Mouse (Mus musculus) stomach, postnatal 0 days (tissue): ENCODE data around the gene Ptprc. TPM values are rescaled to one million over a fixed set of nuclear protein-coding genes. Genes with fewer than 3 reads are reported as not detected.
A peak's percentile ranks its signal among the peaks of the same experiment; 100 is the strongest.

Source experiments
- ATAC-seq: fragments of 200-750 bp; cut with Nextera tagmentation; 2 replicates; pipeline ENCODE4 v1.8.0; 2017; ENCODE audit not compliant: low FRiP score, low TSS enrichment
- DNase-seq: peaks from one replicate; pipeline ENCODE4 v3.0.0-alpha.2; 2016; ENCODE audit warnings: low spot score
- H3K27ac ChIP-seq: fragments of 300-500 bp; sonication (generic); replicated peaks from 2 replicates; pipeline ENCODE4 v1.5.1; 2014; ENCODE audit warnings: mild to moderate bottlenecking, control low read depth
- H3K27me3 ChIP-seq: fragments of 300-500 bp; sonication (generic); 2 replicates; pipeline ENCODE4 v1.6.1; 2014; ENCODE audit warnings: low read length; ENCODE audit not compliant: control insufficient read depth, insufficient read depth
- H3K36me3 ChIP-seq: fragments of 300-500 bp; sonication (generic); 2 replicates; pipeline ENCODE4 v1.6.1; 2014; ENCODE audit warnings: low read length, mixed read lengths; ENCODE audit not compliant: control insufficient read depth, insufficient read depth
- H3K4me1 ChIP-seq: fragments of 300-500 bp; sonication (generic); replicated peaks from 2 replicates; pipeline ENCODE4 v1.6.1; 2014; ENCODE audit warnings: antibody characterized with exemption; ENCODE audit not compliant: control insufficient read depth, insufficient read depth
- H3K4me2 ChIP-seq: fragments of 300-500 bp; sonication (generic); replicated peaks from 2 replicates; pipeline ENCODE4 v1.6.1; 2014; ENCODE audit warnings: low read depth, mild to moderate bottlenecking, control low read depth, moderate library complexity
- H3K4me3 ChIP-seq: fragments of 300-500 bp; sonication (generic); 2 replicates; pipeline ENCODE4 v1.5.1; 2014; ENCODE audit warnings: low read depth, low read length, control low read depth
- H3K9ac ChIP-seq: fragments of 300-500 bp; sonication (generic); 2 replicates; pipeline ENCODE4 v1.6.1; 2014; ENCODE audit warnings: mild to moderate bottlenecking, low read length, control low read depth, mixed read lengths
- H3K9me3 ChIP-seq: fragments of 300-500 bp; sonication (generic); 2 replicates; pipeline ENCODE4 v1.6.1; 2016; ENCODE audit warnings: low read length; ENCODE audit not compliant: control insufficient read depth
- CTCF ChIP-seq: IDR thresholded peaks from 2 replicates; pipeline ENCODE4 v1.5.1; 2016; ENCODE audit warnings: antibody characterized with exemption, low read depth, mild to moderate bottlenecking, moderate library complexity
- EP300 ChIP-seq: optimal IDR thresholded peaks from 2 replicates; pipeline ENCODE3; 2016; ENCODE audit warnings: antibody characterized with exemption
- WGBS: fragments of 180-500 bp; shearing (Covaris S2); extraction: QIAGEN DNeasy Blood & Tissue Kit; methylation state at CpG from one replicate; pipeline ENCODE4 v1.1.7; 2014; 5-methylcytosine and 5-hydroxymethylcytosine counted together
- polyA plus RNA-seq: library from polyadenylated mRNA; unstranded; fragments of >200 nt; fragmentation: Nextera tagmentation; extraction: Ambion mirVana; gene quantifications from 2 replicates; pipeline ENCODE4 v1.2.1, GENCODE M21; 2015

Ptprc gene
- polyA plus RNA-seq, 1 experiment from 2014 or later, result 2.5 TPM

GRCm38 (mm10) chr1:138083707-138084106 lies 91.8 kb downstream of the Ptprc start:
- no peak overlapping the region for H3K4me2 ChIP-seq
- H3K4me1 ChIP-seq, result no peaks in the 10 kb centered on the region
- H3K9ac ChIP-seq, result no peak overlapping the region
- H3K27me3 ChIP-seq, result no peaks in the 10 kb centered on the region
- DNase-seq, result no peak
- TF ChIP-seq EP300 (no peak), CTCF (no peak)
- H3K4me3 ChIP-seq, result no peak overlapping the region
- no peaks in the 10 kb centered on the region for H3K36me3 ChIP-seq
- no peaks in the 10 kb centered on the region for H3K9me3 ChIP-seq
- ATAC-seq, result no peak
- H3K27ac ChIP-seq, result no peak overlapping the region

GRCm38 (mm10) chr1:138080308-138080707 lies 95.2 kb downstream of the Ptprc start:
- H3K27ac ChIP-seq, result no peak overlapping the region
- ATAC-seq, result no peak
- TF ChIP-seq CTCF, result no peak
- TF ChIP-seq EP300, result no peak
- DNase-seq, result no peak
- WGBS, result 96% methylated on average over 1 of the region's 1 CpGs
- no peaks in the 10 kb centered on the region for H3K36me3 ChIP-seq
- no peaks in the 10 kb centered on the region for H3K27me3 ChIP-seq
- H3K9ac ChIP-seq, result no peak overlapping the region
- H3K9me3 ChIP-seq, result no peaks in the 10 kb centered on the region
- no peaks in the 10 kb centered on the region for H3K4me1 ChIP-seq
- no peak overlapping the region for H3K4me2 ChIP-seq
- no peak overlapping the region for H3K4me3 ChIP-seq

GRCm38 (mm10) chr1:138044196-138044945 lies 131.1 kb downstream of the Ptprc start:
- H3K27ac ChIP-seq, result no peak overlapping the region
- H3K9me3 ChIP-seq, result no peaks in the 10 kb centered on the region
- peak; percentile 91 for TF ChIP-seq CTCF
- no peak for TF ChIP-seq EP300
- DNase-seq (peak; percentile 73), ATAC-seq (peak; percentile 65; the same call in 1 of the 2 replicates)
- H3K9ac ChIP-seq, result no peak overlapping the region
- H3K4me1 ChIP-seq, result no peaks in the 10 kb centered on the region
- WGBS, result 33% methylated on average over 10 of the region's 10 CpGs
- H3K36me3 ChIP-seq, result no peaks in the 10 kb centered on the region
- no peak overlapping the region for H3K4me2 ChIP-seq
- no peak overlapping the region for H3K4me3 ChIP-seq
- H3K27me3 ChIP-seq, result no peaks in the 10 kb centered on the region

- Histone ChIP-seq H3K4me1 (no peaks in the 10 kb centered on the region), H3K27ac (no peak overlapping the region), H3K4me3 (no peak overlapping the region), H3K4me2 (no peak overlapping the region), H3K36me3 (no peaks in the 10 kb centered on the region), H3K9ac (no peak overlapping the region), H3K27me3 (no peaks in the 10 kb centered on the region), H3K9me3 (no peaks in the 10 kb centered on the region)
- no peak for TF ChIP-seq EP300
- no peak for TF ChIP-seq CTCF
- DNase-seq, result peak; percentile 18
- ATAC-seq, result no peak; the same call in 1 of the 2 replicates
- 25% methylated on average over 5 of the region's 5 CpGs for WGBS
These were observed 135.0 kb downstream of the Ptprc start for GRCm38 (mm10) chr1:138040556-138040955.

GRCm38 (mm10) chr1:138039201-138039600 lies 136.3 kb downstream of the Ptprc start:
- no peak overlapping the region for H3K9ac ChIP-seq
- ATAC-seq (no peak), DNase-seq (no peak)
- H3K4me3 ChIP-seq, result no peak overlapping the region
- 16% methylated on average over 1 of the region's 1 CpGs for WGBS
- no peaks in the 10 kb centered on the region for H3K4me1 ChIP-seq
- no peaks in the 10 kb centered on the region for H3K36me3 ChIP-seq
- no peaks in the 10 kb centered on the region for H3K27me3 ChIP-seq
- no peak overlapping the region for H3K27ac ChIP-seq
- TF ChIP-seq EP300 (no peak), CTCF (no peak)
- H3K4me2 ChIP-seq, result no peak overlapping the region
- no peaks in the 10 kb centered on the region for H3K9me3 ChIP-seq

- DNase-seq (no peak), ATAC-seq (no peak)
- Histone ChIP-seq H3K27ac (no peak overlapping the region), H3K27me3 (no peaks in the 10 kb centered on the region), H3K9ac (no peak overlapping the region), H3K4me1 (no peaks in the 10 kb centered on the region), H3K4me3 (no peak overlapping the region), H3K9me3 (no peaks in the 10 kb centered on the region), H3K36me3 (no peaks in the 10 kb centered on the region), H3K4me2 (no peak overlapping the region)
- TF ChIP-seq CTCF, result no peak
- 44% methylated on average over 5 of the region's 5 CpGs for WGBS
These were observed 138.0 kb downstream of the Ptprc start for GRCm38 (mm10) chr1:138037484-138037883.
